In the genomic region with DNA sequence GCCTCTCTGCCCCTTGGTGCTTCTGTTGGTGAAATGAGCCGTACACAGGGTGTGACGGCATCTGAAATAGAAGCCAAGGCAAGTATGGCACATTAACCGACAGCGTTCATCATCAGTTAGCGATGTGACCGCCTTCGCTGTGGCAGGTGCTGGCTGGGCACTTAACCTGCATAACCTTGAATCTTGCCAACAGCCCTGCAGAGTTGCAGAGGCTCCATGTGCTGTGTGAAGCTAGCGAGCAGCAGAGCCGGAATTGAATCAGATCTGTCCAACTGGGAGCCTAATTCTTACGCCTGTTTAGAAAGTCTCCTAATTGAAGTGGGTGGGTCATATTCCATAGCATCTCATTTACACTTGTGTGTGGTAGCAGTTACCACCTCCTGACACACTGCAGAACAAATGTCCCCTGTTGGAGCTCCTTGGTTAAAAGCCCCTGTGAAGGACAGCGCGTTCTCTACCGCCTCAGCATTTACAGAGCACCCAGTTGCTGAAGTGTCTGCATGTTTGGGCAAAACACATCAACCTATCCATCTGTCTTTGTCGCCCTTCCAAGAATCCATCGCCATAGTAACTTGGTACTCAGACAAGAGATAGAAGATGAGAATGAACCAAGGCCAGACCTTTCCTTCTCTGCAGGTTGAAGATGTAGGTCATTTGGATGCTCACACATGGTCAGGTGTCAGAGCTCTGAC, we compare ENCODE assay signal across 13 mouse cellular contexts. TPM values are rescaled to one million over a fixed set of nuclear protein-coding genes. Genes with fewer than 3 reads are reported as not detected.
A peak's percentile ranks its signal among the peaks of the same experiment; 100 is the strongest.
DNase-seq lines count a peak whose midpoint lies in the region; ATAC-seq and TF ChIP-seq lines count a peak whose summit lies in the region.
"Had no signal": no experiment of that assay in that cellular context is flagged by ENCODE, and none has a peak within 500 bp of the region (broad histone marks: within the 10 kb centered on the region; RNA-seq: fewer than 3 reads in every experiment).

No protein-coding gene starts in this region.

- no peaks in the 10 kb centered on the region for H3K27me3 ChIP-seq in midbrain, embryonic 16.5 days (ENCODE audit: control insufficient read depth, insufficient read depth, low read depth, low read length)
- H3K27me3 ChIP-seq in midbrain, embryonic 11.5 days (ENCODE audit: control insufficient read depth, insufficient read depth, low read length): no peaks in the 10 kb centered on the region
- H3K27me3 ChIP-seq in hindbrain, postnatal 0 days (ENCODE audit: insufficient read depth, low read length): no peaks in the 10 kb centered on the region
- no peaks in the 10 kb centered on the region for H3K27me3 ChIP-seq in embryonic facial prominence, embryonic 10.5 days (replicated peaks; ENCODE audit: low read depth, poor library complexity, severe bottlenecking)
- H3K27me3 ChIP-seq: kidney, embryonic 15.5 days; midbrain, embryonic 12.5 days; Patski had no signal

- ATAC-seq in midbrain, embryonic 16.5 days: no peak
- no peak for ATAC-seq in midbrain, embryonic 11.5 days (ENCODE audit: low FRiP score)
- peak; percentile 43 for ATAC-seq in hindbrain, postnatal 0 days
- ATAC-seq: Patski had no signal

- H3K4me3 ChIP-seq in midbrain, embryonic 16.5 days (ENCODE audit: low read depth, low read length): no peak overlapping the region
- H3K4me3 ChIP-seq in midbrain, embryonic 11.5 days (ENCODE audit: low read depth, low read length): no peak overlapping the region
- H3K4me3 ChIP-seq in hindbrain, postnatal 0 days (ENCODE audit: low read length): no peak overlapping the region
- no peak overlapping the region for H3K4me3 ChIP-seq in embryonic facial prominence, embryonic 10.5 days
- H3K4me3 ChIP-seq: kidney, embryonic 15.5 days; midbrain, embryonic 12.5 days had no signal

- peak overlapping the region; percentile 50 for H3K27ac ChIP-seq in midbrain, embryonic 16.5 days (ENCODE audit: low read length)
- no peak overlapping the region for H3K27ac ChIP-seq in midbrain, embryonic 11.5 days (ENCODE audit: low read depth, low read length)
- H3K27ac ChIP-seq in hindbrain, postnatal 0 days: peak overlapping the region; percentile 76
- H3K27ac ChIP-seq in embryonic facial prominence, embryonic 10.5 days (replicated peaks): no peak overlapping the region
- H3K27ac ChIP-seq: liver, embryonic 14.5 days; midbrain, embryonic 12.5 days had no signal

- no peaks in the 10 kb centered on the region for H3K9me3 ChIP-seq in midbrain, embryonic 16.5 days (replicated peaks; ENCODE audit: control insufficient read depth, low read length, poor library complexity, severe bottlenecking)
- no peaks in the 10 kb centered on the region for H3K9me3 ChIP-seq in midbrain, embryonic 11.5 days (ENCODE audit: control insufficient read depth, low read length)
- H3K9me3 ChIP-seq in hindbrain, postnatal 0 days (ENCODE audit: low read length): no peaks in the 10 kb centered on the region
- no peaks in the 10 kb centered on the region for H3K9me3 ChIP-seq in embryonic facial prominence, embryonic 10.5 days
- H3K9me3 ChIP-seq: kidney, embryonic 15.5 days; midbrain, embryonic 12.5 days had no signal

- DNase-seq in midbrain, embryonic 11.5 days (ENCODE audit: low spot score, missing footprints): no peak
- DNase-seq in cerebellum, adult 9-10 months: peak; percentile 81
- peak; percentile 64 for DNase-seq in hindbrain, postnatal 0 days (ENCODE audit: low spot score)
- DNase-seq in right cerebral cortex, postnatal 10 days (ENCODE audit: low spot score in 2 of 2): peak; percentile 65 to 80
- DNase-seq in embryonic facial prominence, embryonic 10.5 days (ENCODE audit: low spot score): no peak
- no peak for DNase-seq in spleen, postnatal 10 days (ENCODE audit: low spot score in 2 of 2)
- DNase-seq in kidney, postnatal 36 days: no peak

- no peak for TF ChIP-seq CTCF in hindbrain, postnatal 0 days (IDR thresholded peaks at IDR 0.05; ENCODE audit: low read depth)

- H3K9ac ChIP-seq in midbrain, embryonic 16.5 days (ENCODE audit: low read depth, low read length): no peak overlapping the region
- no peak overlapping the region for H3K9ac ChIP-seq in midbrain, embryonic 11.5 days (ENCODE audit: low read length)
- H3K9ac ChIP-seq in hindbrain, postnatal 0 days (replicated peaks; ENCODE audit: low read length): no peak overlapping the region; the same call in 1 of the 2 replicates
- H3K9ac ChIP-seq: kidney, embryonic 15.5 days; liver, embryonic 14.5 days; midbrain, embryonic 12.5 days had no signal

- H3K4me1 ChIP-seq in midbrain, embryonic 16.5 days (ENCODE audit: control insufficient read depth, insufficient read depth, low read length): peaks cover 5% of the 10 kb centered on the region; the same call in 1 of the 2 replicates
- H3K4me1 ChIP-seq in midbrain, embryonic 11.5 days (ENCODE audit: control insufficient read depth, insufficient read depth, low read length): no peaks in the 10 kb centered on the region
- peaks cover 21% of the 10 kb centered on the region for H3K4me1 ChIP-seq in hindbrain, postnatal 0 days (ENCODE audit: insufficient read depth, low read length)
- peaks cover 24% of the 10 kb centered on the region for H3K4me1 ChIP-seq in embryonic facial prominence, embryonic 10.5 days
- H3K4me1 ChIP-seq: midbrain, embryonic 12.5 days had no signal

- peaks cover 4% of the 10 kb centered on the region; the same call in 1 of the 2 replicates for H3K36me3 ChIP-seq in midbrain, embryonic 16.5 days (ENCODE audit: control insufficient read depth, insufficient read depth, low read length)
- H3K36me3 ChIP-seq in midbrain, embryonic 11.5 days (ENCODE audit: control insufficient read depth, insufficient read depth, low read length): no peaks in the 10 kb centered on the region
- 0 out of 2 replicates have a peak, but pooled peaks cover 3% of the 10 kb centered on the region for H3K36me3 ChIP-seq in hindbrain, postnatal 0 days (ENCODE audit: insufficient read depth, low read length)
- H3K36me3 ChIP-seq in embryonic facial prominence, embryonic 10.5 days (replicated peaks): peaks cover 34% of the 10 kb centered on the region

- H3K4me2 ChIP-seq in midbrain, embryonic 16.5 days (ENCODE audit: low read length): no peak overlapping the region
- no peak overlapping the region for H3K4me2 ChIP-seq in midbrain, embryonic 11.5 days
- no peak overlapping the region for H3K4me2 ChIP-seq in hindbrain, postnatal 0 days (ENCODE audit: low read depth, low read length)
- H3K4me2 ChIP-seq: kidney, embryonic 15.5 days; midbrain, embryonic 12.5 days had no signal

- WGBS in midbrain, embryonic 16.5 days: 82% methylated on average over 15 of the region's 15 CpGs
- 92% methylated on average over 15 of the region's 15 CpGs for WGBS in midbrain, embryonic 11.5 days
- WGBS in hindbrain, postnatal 0 days: 41% methylated on average over 15 of the region's 15 CpGs
- WGBS in embryonic facial prominence, embryonic 10.5 days: 92% methylated on average over 15 of the region's 15 CpGs

RNA-seq across cellular contexts. Expression of a gene that starts 16.9 kb away (rescaled TPM):
- polyA plus RNA-seq in midbrain, embryonic 16.5 days (2015; fragmentation: Nextera tagmentation; extraction: Ambion mirVana): 0.14 and 0.36 TPM in 2 replicates
- 0.08 TPM in 1 of 2 replicates, not detected in the other for polyA plus RNA-seq in midbrain, embryonic 11.5 days (2014; fragmentation: Nextera tagmentation; extraction: Ambion mirVana)
- total RNA-seq in hindbrain, postnatal 0 days (2014; rRNA removed): 0.37 and 1.1 TPM in 2 replicates
- 0.08 and 0.09 TPM in 2 replicates for polyA plus RNA-seq in hindbrain, postnatal 0 days (2015; fragmentation: Nextera tagmentation; extraction: Ambion mirVana)
- 0.33 and 0.51 TPM in 2 replicates for polyA plus RNA-seq in embryonic facial prominence, embryonic 10.5 days (2016; fragmentation: Nextera tagmentation; extraction: Ambion mirVana)
- polyA plus RNA-seq: midbrain, embryonic 12.5 days had no signal

RNA-seq across cellular contexts. Expression of a gene that starts 30.1 kb away (rescaled TPM):
- polyA plus RNA-seq in midbrain, embryonic 16.5 days (2015; fragmentation: Nextera tagmentation; extraction: Ambion mirVana): not detected in 2 replicates
- polyA plus RNA-seq in midbrain, embryonic 11.5 days (2014; fragmentation: Nextera tagmentation; extraction: Ambion mirVana): not detected in 2 replicates
- total RNA-seq in hindbrain, postnatal 0 days (2014; rRNA removed): 1.0 TPM in 1 of 2 replicates, not detected in the other
- not detected in 2 replicates for polyA plus RNA-seq in hindbrain, postnatal 0 days (2015; fragmentation: Nextera tagmentation; extraction: Ambion mirVana)
- polyA plus RNA-seq in embryonic facial prominence, embryonic 10.5 days (2016; fragmentation: Nextera tagmentation; extraction: Ambion mirVana): not detected in 2 replicates
- polyA plus RNA-seq: kidney, embryonic 15.5 days; liver, embryonic 14.5 days; midbrain, embryonic 12.5 days; Patski; small intestine, adult 2 months had no signal

Comparison
In these comparisons a context has a peak if more than half of its experiments do, and no peak if none do; other contexts are left out.
1. H3K27ac ChIP-seq: peak in midbrain, embryonic 16.5 days (single experiment) and hindbrain, postnatal 0 days (single experiment); none in midbrain, embryonic 11.5 days (single experiment) and embryonic facial prominence, embryonic 10.5 days (single experiment).
2. DNase-seq: peak in cerebellum, adult 9-10 months (single experiment), hindbrain, postnatal 0 days (single experiment) and right cerebral cortex, postnatal 10 days (2 of 2); none in midbrain, embryonic 11.5 days (single experiment), embryonic facial prominence, embryonic 10.5 days (single experiment), spleen, postnatal 10 days (0 of 2) and kidney, postnatal 36 days (0 of 2).